Mouse (Mus musculus) right cerebral cortex, adult 2 months (tissue): ENCODE measurements around the gene Dhrs4.

ENCODE experiments used
- DNase-seq, 2 experiments: peaks; one replicate each; pipeline ENCODE4 v3.0.0; 2021 to 2022; ENCODE audit warnings: low spot score in 2 of 2

The Dhrs4 gene

DNA sequence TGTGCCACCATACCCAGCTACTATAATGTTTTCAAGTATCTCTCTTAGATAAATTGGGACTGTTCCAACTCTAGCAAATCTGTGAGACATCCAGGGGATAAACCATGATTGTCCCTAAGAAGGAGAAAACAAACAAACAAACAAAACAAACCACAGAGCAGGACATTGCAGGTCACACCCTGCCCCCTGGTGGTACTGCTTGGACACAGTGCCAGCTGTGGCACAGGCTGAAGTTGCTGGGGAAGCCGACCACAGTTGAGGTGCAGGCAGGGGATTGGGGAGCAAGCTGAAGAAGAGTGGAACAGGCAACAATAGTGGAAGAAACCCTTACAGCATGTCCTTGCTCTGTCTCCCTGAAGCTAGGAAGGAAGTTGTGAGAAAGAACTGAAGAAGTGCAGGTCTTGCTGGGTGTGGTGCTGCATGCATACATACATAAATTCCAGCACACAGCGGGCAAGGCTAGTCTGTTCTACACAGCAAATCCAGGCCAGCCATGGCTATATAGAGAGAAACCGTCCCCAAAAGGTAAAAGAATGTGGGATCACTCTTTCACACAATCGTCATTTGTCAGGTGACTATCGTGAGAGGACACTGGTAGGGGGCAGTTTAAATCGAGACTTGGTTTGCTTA, 57.7 kb downstream of the Dhrs4 start:
- peak in 1 of 2 experiments; percentile 49 for DNase-seq
